Mouse (Mus musculus) naive thymus-derived CD4-positive, alpha-beta T cell, adult 2 months (primary cell): Measurements from ENCODE around the gene Plcb1.
"Not testable (repeated sequence)": the region's sequence is repeated elsewhere in the genome, so short reads cannot be mapped to it uniquely, and the experiment has no call there.

ENCODE experiments used
- DNase-seq: peaks from one replicate; pipeline ENCODE4 v3.0.0-alpha.2; 2011; ENCODE audit warnings: low read depth

Plcb1 gene

GRCm38 (mm10) chr2:135306472-135306771, 520.6 kb downstream of the Plcb1 start:
- no peak for DNase-seq

- no peak for DNase-seq
Measured at GRCm38 (mm10) chr2:135307787-135308186, 521.9 kb downstream of the Plcb1 start.

GRCm38 (mm10) chr2:135315980-135316379, 530.1 kb downstream of the Plcb1 start:
- DNase-seq = no peak

GRCm38 (mm10) chr2:135318136-135318535, 532.3 kb downstream of the Plcb1 start:
- DNase-seq = no peak

- no peak for DNase-seq
Measured at GRCm38 (mm10) chr2:135323276-135323954, 537.5 kb downstream of the Plcb1 start.

GRCm38 (mm10) chr2:135323955-135324302, 538.1 kb downstream of the Plcb1 start:
- no peak for DNase-seq

- peak; percentile 7 for DNase-seq
Measured at GRCm38 (mm10) chr2:135328756-135329155, 542.9 kb downstream of the Plcb1 start.

GRCm38 (mm10) chr2:135329782-135330545, 544.1 kb downstream of the Plcb1 start:
- peak; percentile 18 for DNase-seq

GRCm38 (mm10) chr2:135331868-135332267, 546.0 kb downstream of the Plcb1 start:
- DNase-seq = no peak

GRCm38 (mm10) chr2:135356311-135356710, 570.4 kb downstream of the Plcb1 start:
- peak; percentile 5 for DNase-seq

- peak; percentile 27 for DNase-seq
Measured at GRCm38 (mm10) chr2:135361798-135362197, 575.9 kb downstream of the Plcb1 start.

- DNase-seq = no peak
Measured at GRCm38 (mm10) chr2:135362948-135363347, 577.1 kb downstream of the Plcb1 start.

- no peak for DNase-seq
Measured at GRCm38 (mm10) chr2:135370259-135370835, 584.5 kb downstream of the Plcb1 start.

- not testable (repeated sequence) for DNase-seq
Measured at GRCm38 (mm10) chr2:135380796-135381195, 594.9 kb downstream of the Plcb1 start.

- DNase-seq = no peak
Measured at GRCm38 (mm10) chr2:135381396-135381795, 595.5 kb downstream of the Plcb1 start.

- no peak for DNase-seq
Measured at GRCm38 (mm10) chr2:135387990-135388389, 602.1 kb downstream of the Plcb1 start.

GRCm38 (mm10) chr2:135394698-135395097, 608.8 kb downstream of the Plcb1 start:
- no peak for DNase-seq

GRCm38 (mm10) chr2:135396375-135396774, 610.5 kb downstream of the Plcb1 start:
- DNase-seq = no peak

GRCm38 (mm10) chr2:135397970-135398369, 612.1 kb downstream of the Plcb1 start:
- no peak for DNase-seq

- DNase-seq = no peak
Measured at GRCm38 (mm10) chr2:135399760-135400159, 613.9 kb downstream of the Plcb1 start.

GRCm38 (mm10) chr2:135402916-135403315, 617.0 kb downstream of the Plcb1 start:
- no peak for DNase-seq

- DNase-seq = no peak
Measured at GRCm38 (mm10) chr2:135403344-135403743, 617.5 kb downstream of the Plcb1 start.

GRCm38 (mm10) chr2:135404095-135404494, 618.2 kb downstream of the Plcb1 start:
- no peak for DNase-seq
